Mouse (Mus musculus): ENCODE results near the gene Tfpt.

Tfpt gene

DNA sequence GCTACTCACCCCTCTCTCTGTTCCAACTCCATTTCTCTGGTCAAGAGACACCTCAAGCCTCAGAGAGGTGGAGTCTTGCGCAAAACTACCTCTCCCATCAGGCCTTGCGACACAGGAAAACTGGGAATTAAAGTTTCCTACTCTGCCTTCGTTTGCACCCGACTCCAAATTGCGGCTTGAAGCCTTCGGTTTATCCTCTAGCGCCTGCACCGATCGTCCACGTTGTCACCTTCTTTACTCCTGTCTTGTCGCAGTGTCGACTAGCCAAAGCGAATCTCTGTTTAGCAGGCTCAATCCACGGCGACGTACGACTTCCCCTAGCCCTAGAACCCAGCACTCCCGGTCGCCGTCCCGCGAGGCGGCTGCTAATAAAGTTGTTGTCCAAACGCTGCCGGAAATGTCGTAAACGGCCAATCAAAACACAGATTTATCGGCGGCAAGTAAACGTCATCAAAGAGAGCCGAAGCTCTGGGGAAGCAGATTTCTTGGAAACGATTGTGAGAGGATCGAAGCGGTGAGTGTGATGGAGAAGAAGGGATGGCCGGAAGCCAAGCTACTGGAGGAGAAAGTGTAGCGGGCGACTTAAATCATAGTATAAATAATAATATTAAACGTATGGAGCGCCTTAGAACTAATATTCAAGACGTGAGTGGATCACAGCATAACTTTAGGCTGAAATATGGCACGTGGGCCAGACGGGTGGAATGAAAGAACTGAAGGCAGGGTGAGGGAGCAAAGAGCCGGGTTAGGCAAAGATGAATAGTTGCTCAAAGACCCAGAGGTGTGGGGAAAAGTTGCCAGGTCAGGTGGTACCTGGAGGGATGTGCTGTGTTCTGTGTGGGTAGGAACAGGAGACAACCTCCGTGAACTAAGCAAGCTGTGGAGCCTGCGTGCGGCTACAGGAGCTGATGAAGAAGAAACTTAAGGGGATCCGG is at the start of gene Tfpt, which contains the start of gene Prpf31:
TSS of gene Tfpt (minus strand) at position 387 of the 935 bp plus-strand sequence.
TSS of gene Prpf31 (plus strand) at position 443 of the 935 bp plus-strand sequence.
- peak within 1 kb of the TSS; percentile 99 for H3K4me3 ChIP-seq (replicated peaks; ENCODE audit: low read length)
- peaks cover 81% of the 10 kb centered on the region for H3K36me3 ChIP-seq (ENCODE audit: insufficient read depth, low read length)
- TF ChIP-seq CTCF (conservative IDR thresholded peaks at IDR 0.05; ENCODE audit: low read length) (no peak), POU5F1 (IDR thresholded peaks at IDR 0.05; ENCODE audit: borderline replicate concordance, low read length) (no peak), NANOG (IDR thresholded peaks at IDR 0.05; ENCODE audit: borderline replicate concordance, low read length) (no peak)
- peaks cover 30% of the 10 kb centered on the region for H3K4me1 ChIP-seq (replicated peaks; ENCODE audit: low read depth, low read length)
- no peaks in the 10 kb centered on the region for H3K27me3 ChIP-seq (ENCODE audit: insufficient read depth, low read length)
- no peaks in the 10 kb centered on the region for H3K9me3 ChIP-seq (ENCODE audit: low read length)

DNA sequence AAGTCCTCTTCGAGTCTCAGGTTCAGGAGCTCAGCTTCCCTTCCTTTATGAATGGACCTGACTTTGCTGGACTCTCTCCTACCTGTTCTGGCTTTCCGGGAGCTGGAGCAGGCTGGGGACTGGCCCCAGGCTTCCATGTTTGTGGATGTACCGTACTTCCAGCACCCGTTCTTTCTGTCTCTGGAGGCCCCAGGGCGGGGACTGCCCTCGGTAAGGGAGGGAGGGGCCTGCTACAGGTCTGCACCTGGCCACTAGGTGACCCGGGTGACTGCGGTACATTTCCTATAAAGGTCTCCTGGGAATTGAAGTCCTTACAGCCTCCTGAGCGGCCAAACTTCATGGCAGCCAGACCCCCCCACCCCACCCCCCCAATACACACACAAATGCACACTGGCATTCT is 47.6 kb upstream of the Tfpt start, which contains the start of gene Tmc4:
TSS of gene Tmc4 (minus strand) at position 212 of the 400 bp plus-strand sequence.
- peaks cover 23% of the 10 kb centered on the region for H3K36me3 ChIP-seq (ENCODE audit: insufficient read depth, low read length)
- no peaks in the 10 kb centered on the region for H3K9me3 ChIP-seq (ENCODE audit: low read length)
- no peak within 1 kb of the TSS for H3K4me3 ChIP-seq (replicated peaks; ENCODE audit: low read length)
- H3K27me3 ChIP-seq (ENCODE audit: insufficient read depth, low read length) = no peaks in the 10 kb centered on the region
- no peak for TF ChIP-seq POU5F1 (IDR thresholded peaks at IDR 0.05; ENCODE audit: borderline replicate concordance, low read length)
- no peak for TF ChIP-seq NANOG (IDR thresholded peaks at IDR 0.05; ENCODE audit: borderline replicate concordance, low read length)
- peaks cover 31% of the 10 kb centered on the region for H3K4me1 ChIP-seq (replicated peaks; ENCODE audit: low read depth, low read length)

DNA sequence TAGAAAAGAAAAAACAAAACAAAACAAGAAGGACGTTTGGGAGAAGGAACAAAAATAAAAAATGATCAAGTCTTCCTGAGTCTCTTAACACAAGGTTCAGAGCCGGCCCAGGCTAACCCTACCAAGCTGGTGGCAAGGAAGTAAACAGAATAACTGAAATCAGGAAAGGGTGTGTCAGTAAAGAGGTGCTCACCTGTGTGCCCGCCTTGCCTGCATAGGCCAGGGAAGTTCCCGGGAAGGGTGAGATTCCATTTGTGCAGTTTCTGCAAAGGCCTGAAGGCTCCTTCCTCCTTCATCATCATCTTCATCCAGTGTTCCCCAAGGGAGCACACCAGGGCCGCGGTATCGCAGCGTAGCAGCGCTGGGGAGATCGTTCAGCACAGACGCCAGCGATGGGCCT is 46.6 kb upstream of the Tfpt start:
- H3K36me3 ChIP-seq (ENCODE audit: insufficient read depth, low read length) = peaks cover 17% of the 10 kb centered on the region
- H3K4me3 ChIP-seq (replicated peaks; ENCODE audit: low read length) = no peak overlapping the region

DNA sequence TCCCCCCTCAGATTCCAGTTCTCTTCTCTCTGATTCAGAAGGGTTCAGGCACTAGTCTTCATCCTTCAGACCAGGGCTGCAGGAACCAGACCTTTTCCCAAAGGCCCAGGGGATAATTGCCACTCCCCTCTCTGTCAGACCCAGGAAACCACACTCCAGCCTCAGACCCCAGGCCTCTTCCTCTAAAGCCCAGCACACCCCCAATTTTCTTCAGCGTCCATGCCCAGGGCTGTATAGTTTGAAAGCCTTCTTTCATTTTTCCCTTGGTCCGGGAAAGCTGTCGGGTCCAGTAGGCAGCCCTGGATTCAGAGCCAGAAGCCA is 45.5 kb upstream of the Tfpt start:
- no peaks in the 10 kb centered on the region for H3K27me3 ChIP-seq (ENCODE audit: insufficient read depth, low read length)
- TF ChIP-seq CTCF (conservative IDR thresholded peaks at IDR 0.05; ENCODE audit: low read length) = no peak
- no peak for TF ChIP-seq POU5F1 (IDR thresholded peaks at IDR 0.05; ENCODE audit: borderline replicate concordance, low read length)
- TF ChIP-seq NANOG (IDR thresholded peaks at IDR 0.05; ENCODE audit: borderline replicate concordance, low read length) = no peak
- no peak overlapping the region for H3K4me3 ChIP-seq (replicated peaks; ENCODE audit: low read length)
- H3K36me3 ChIP-seq (ENCODE audit: insufficient read depth, low read length) = peaks cover 13% of the 10 kb centered on the region
- no peaks in the 10 kb centered on the region for H3K9me3 ChIP-seq (ENCODE audit: low read length)
- H3K4me1 ChIP-seq (replicated peaks; ENCODE audit: low read depth, low read length) = peaks cover 31% of the 10 kb centered on the region

More for the DNA sequence above, 46.6 kb upstream of the Tfpt start:
- no peaks in the 10 kb centered on the region for H3K9me3 ChIP-seq (ENCODE audit: low read length)
- H3K27me3 ChIP-seq (ENCODE audit: insufficient read depth, low read length) = no peaks in the 10 kb centered on the region
- TF ChIP-seq CTCF (conservative IDR thresholded peaks at IDR 0.05; ENCODE audit: low read length) (no peak), NANOG (IDR thresholded peaks at IDR 0.05; ENCODE audit: borderline replicate concordance, low read length) (no peak), POU5F1 (IDR thresholded peaks at IDR 0.05; ENCODE audit: borderline replicate concordance, low read length) (no peak)
- H3K4me1 ChIP-seq (replicated peaks; ENCODE audit: low read depth, low read length) = peaks cover 31% of the 10 kb centered on the region

DNA sequence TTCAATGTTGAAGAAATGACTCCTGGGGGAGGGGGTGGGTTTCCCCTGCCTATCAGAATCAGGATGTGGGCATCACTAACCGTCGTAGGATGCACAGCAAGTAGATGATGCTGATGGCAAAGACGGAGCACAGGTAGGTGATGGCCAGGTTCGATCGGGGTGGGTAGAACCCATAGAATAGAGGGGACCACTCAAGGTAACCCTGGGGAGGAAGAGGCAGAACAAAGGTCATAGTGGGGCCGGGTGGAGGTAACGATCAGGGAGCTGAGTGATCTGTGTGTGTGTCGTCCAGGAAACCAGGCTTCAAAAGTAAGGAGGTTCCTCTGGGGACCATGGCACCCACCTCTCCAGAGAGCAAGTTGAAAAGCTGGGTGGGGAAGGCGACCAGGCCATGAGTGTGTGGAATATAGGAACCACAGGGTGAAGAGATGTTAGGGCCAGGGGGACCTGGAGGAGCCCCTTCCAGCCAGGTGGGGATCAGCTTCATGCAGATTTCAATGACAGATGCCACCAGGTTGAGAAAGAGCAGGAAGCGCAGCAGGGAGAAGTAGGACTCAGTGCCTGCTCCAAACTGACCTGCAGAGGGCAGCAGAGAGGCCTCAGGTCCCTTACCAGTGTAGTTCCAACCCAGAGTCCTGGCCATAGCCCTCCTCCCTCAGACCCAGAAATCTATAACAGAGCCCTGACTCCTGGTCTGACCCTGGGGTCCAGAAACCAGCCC is 44.9 kb upstream of the Tfpt start:
- no peaks in the 10 kb centered on the region for H3K27me3 ChIP-seq (ENCODE audit: insufficient read depth, low read length)
- TF ChIP-seq NANOG (IDR thresholded peaks at IDR 0.05; ENCODE audit: borderline replicate concordance, low read length) (no peak), CTCF (conservative IDR thresholded peaks at IDR 0.05; ENCODE audit: low read length) (peak; percentile 90), POU5F1 (IDR thresholded peaks at IDR 0.05; ENCODE audit: borderline replicate concordance, low read length) (no peak)
- H3K36me3 ChIP-seq (ENCODE audit: insufficient read depth, low read length) = peaks cover 11% of the 10 kb centered on the region
- H3K4me1 ChIP-seq (replicated peaks; ENCODE audit: low read depth, low read length) = peaks cover 31% of the 10 kb centered on the region
- H3K9me3 ChIP-seq (ENCODE audit: low read length) = no peaks in the 10 kb centered on the region
- no peak overlapping the region for H3K4me3 ChIP-seq (replicated peaks; ENCODE audit: low read length)

DNA sequence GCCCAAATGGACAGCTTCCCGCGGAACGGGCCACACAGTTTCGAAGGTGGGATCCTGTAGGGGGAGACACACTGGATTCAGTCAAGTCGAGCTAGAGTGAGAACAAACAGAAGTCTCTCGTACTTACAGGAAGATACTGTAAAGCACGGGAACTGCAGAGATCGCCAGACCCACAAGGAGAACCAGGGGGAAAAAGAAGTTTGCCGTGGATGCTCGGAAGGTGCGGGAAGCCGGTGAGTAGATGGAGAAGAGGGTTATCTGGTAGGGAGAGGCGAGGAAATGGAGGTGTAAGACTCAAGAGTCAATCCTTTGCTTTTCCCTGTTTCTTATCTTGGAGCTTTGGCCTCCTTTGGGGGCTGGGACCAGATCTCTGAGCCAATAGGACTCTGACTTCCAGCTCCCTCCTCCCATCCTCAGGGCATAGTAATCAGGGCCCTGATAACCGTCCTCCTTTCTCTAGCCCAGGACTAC is 37.2 kb upstream of the Tfpt start:
- no peaks in the 10 kb centered on the region for H3K9me3 ChIP-seq (ENCODE audit: low read length)
- peaks cover 44% of the 10 kb centered on the region for H3K4me1 ChIP-seq (replicated peaks; ENCODE audit: low read depth, low read length)
- no peaks in the 10 kb centered on the region for H3K27me3 ChIP-seq (ENCODE audit: insufficient read depth, low read length)
- peaks cover 22% of the 10 kb centered on the region for H3K36me3 ChIP-seq (ENCODE audit: insufficient read depth, low read length)
- no peak for TF ChIP-seq NANOG (IDR thresholded peaks at IDR 0.05; ENCODE audit: borderline replicate concordance, low read length)
- TF ChIP-seq POU5F1 (IDR thresholded peaks at IDR 0.05; ENCODE audit: borderline replicate concordance, low read length) = no peak
- no peak; the same call in 1 of the 2 replicates for TF ChIP-seq CTCF (conservative IDR thresholded peaks at IDR 0.05; ENCODE audit: low read length)
- H3K4me3 ChIP-seq (replicated peaks; ENCODE audit: low read length) = peak overlapping the region; percentile 43

DNA sequence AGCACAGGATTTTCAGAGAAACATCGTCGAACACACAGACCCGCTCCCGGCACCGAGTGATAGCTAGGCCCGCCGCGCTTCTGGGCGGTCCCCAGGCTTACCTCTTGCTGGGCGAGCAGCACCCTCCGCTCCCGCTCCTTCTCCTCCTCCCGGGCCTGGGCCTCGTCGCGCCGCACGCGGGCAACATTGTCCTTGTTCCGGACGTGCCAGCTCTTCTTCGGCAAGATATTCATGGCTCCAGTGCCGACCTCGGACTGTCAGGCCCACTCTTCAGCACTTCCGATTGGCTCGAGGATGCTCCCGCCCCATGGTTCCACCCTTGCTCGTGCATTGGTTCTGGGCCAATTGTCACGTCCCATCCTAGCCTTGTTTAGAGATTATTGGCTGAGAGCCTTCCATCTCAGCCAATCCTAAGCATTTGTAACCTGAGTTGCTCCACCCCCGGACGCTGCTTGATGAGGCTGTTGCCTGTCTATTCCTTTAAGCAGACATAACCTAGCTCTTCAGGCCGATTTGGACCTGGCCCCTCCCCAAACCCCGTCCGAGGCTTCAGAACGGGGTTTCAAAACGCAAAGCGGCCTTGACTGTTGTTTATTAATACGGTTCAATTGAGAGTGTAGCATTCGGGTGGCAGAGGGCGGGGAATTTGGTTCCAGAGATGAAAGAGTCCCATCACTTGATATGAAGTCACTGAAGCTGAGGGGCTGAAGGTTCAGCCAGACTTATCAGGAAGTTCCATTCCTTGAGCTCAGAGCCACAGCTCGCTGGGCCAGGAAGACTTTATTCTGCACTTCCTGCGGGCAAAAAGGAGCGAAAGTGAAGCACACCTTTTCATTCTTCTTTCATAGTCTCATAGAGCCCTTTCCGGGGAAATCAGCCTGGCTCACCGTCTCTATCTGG is 35.7 kb upstream of the Tfpt start, which contains the start of gene Leng1:
TSS of gene Leng1 (minus strand) at position 626 of the 900 bp plus-strand sequence.
- Histone ChIP-seq H3K4me1 (replicated peaks; ENCODE audit: low read depth, low read length) (peaks cover 45% of the 10 kb centered on the region), H3K27me3 (ENCODE audit: insufficient read depth, low read length) (no peaks in the 10 kb centered on the region), H3K36me3 (ENCODE audit: insufficient read depth, low read length) (peaks cover 37% of the 10 kb centered on the region), H3K4me3 (replicated peaks; ENCODE audit: low read length) (peak within 1 kb of the TSS; percentile 88), H3K9me3 (ENCODE audit: low read length) (no peaks in the 10 kb centered on the region)
- no peak for TF ChIP-seq POU5F1 (IDR thresholded peaks at IDR 0.05; ENCODE audit: borderline replicate concordance, low read length)
- no peak for TF ChIP-seq CTCF (conservative IDR thresholded peaks at IDR 0.05; ENCODE audit: low read length)
- TF ChIP-seq NANOG (IDR thresholded peaks at IDR 0.05; ENCODE audit: borderline replicate concordance, low read length) = no peak
